Mouse (Mus musculus) ES-Bruce4 (cell line): ENCODE measurements at regions not wholly inside any gene's neighbourhood (a gene's known extent, or its start where the extent isn't known, plus 50 kb on each side); places are given as distances from the start of the nearest gene placed in this dataset.

Experiments
- H3K27ac ChIP-seq: 2 replicates; pipeline ENCODE4 v1.5.1; 2012; ENCODE audit warnings: low read length, inconsistent platforms; ENCODE audit not compliant: insufficient read depth
- H3K27me3 ChIP-seq: 2 replicates; pipeline ENCODE4 v1.6.1; 2012; ENCODE audit warnings: mild to moderate bottlenecking, low read length, inconsistent platforms; ENCODE audit not compliant: control insufficient read depth, poor library complexity, insufficient read depth, severe bottlenecking
- H3K36me3 ChIP-seq: 2 replicates; pipeline ENCODE4 v1.6.1; 2012; ENCODE audit warnings: inconsistent platforms, mild to moderate bottlenecking, low read length, moderate library complexity; ENCODE audit not compliant: control insufficient read depth, poor library complexity, insufficient read depth, severe bottlenecking
- H3K4me1 ChIP-seq: one replicate; pipeline ENCODE4 v1.8.1; 2011; ENCODE audit warnings: low read length; ENCODE audit not compliant: control insufficient read depth, insufficient read depth
- H3K4me3 ChIP-seq: 2 replicates; pipeline ENCODE4 v1.5.1; 2011; ENCODE audit warnings: low read depth, mild to moderate bottlenecking, low read length
- H3K9ac ChIP-seq: 2 replicates; pipeline ENCODE4 v1.6.1; 2012; ENCODE audit warnings: low read depth, mild to moderate bottlenecking, inconsistent platforms; ENCODE audit not compliant: poor library complexity, severe bottlenecking
- H3K9me3 ChIP-seq: replicated peaks from 2 replicates; pipeline ENCODE4 v1.6.1; 2012; ENCODE audit warnings: mild to moderate bottlenecking, low read length, inconsistent platforms; ENCODE audit not compliant: control insufficient read depth, poor library complexity, insufficient read depth, severe bottlenecking
- CTCF ChIP-seq: IDR thresholded peaks from one replicate; pipeline ENCODE4 v1.8.1; 2011; ENCODE audit warnings: low read depth, low read length
- EP300 ChIP-seq: IDR thresholded peaks from 2 replicates; pipeline ENCODE4 v1.6.1; 2011; ENCODE audit warnings: low read depth, low read length; ENCODE audit not compliant: insufficient read depth
- POLR2A ChIP-seq: IDR thresholded peaks from one replicate; pipeline ENCODE4 v1.8.1; 2011; ENCODE audit warnings: low read length; ENCODE audit not compliant: insufficient read depth

- Histone ChIP-seq H3K9me3 (no peaks in the 10 kb centered on the region), H3K9ac (no peak overlapping the region), H3K27me3 (no peaks in the 10 kb centered on the region), H3K36me3 (no peaks in the 10 kb centered on the region), H3K4me1 (no peaks in the 10 kb centered on the region), H3K4me3 (no peak overlapping the region), H3K27ac (no peak overlapping the region)
- no peak for TF ChIP-seq CTCF
- no peak for TF ChIP-seq EP300
- no peak for TF ChIP-seq POLR2A
Measured at GRCm38 (mm10) chr1:73847126-73847525, 277.1 kb downstream of the Tns1 start.

DNA sequence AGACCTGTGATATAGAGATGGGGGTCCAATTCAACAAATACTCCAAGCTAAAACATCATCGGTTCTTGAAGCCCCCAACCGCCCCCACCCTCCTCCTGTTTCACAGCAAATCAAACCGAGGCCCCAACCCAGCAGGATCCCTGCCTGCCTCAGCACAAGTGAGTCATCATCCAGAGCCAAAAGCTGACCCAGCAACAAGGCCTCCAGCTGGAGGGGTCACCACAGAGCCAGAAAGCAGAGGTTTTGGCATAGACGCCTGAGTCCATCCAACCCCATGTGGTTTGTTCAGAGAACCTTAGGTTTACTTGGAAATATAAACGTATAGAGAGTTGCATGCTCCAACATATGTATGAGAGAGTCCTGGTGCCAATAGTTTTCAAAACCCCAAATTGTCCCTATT, 279.1 kb downstream of the Tns1 start:
- no peak overlapping the region for H3K4me3 ChIP-seq
- H3K9ac ChIP-seq: no peak overlapping the region
- no peak for TF ChIP-seq POLR2A
- TF ChIP-seq EP300: no peak
- TF ChIP-seq CTCF: no peak
- no peaks in the 10 kb centered on the region for H3K9me3 ChIP-seq
- H3K27ac ChIP-seq: no peak overlapping the region
- H3K4me1 ChIP-seq: no peaks in the 10 kb centered on the region
- no peaks in the 10 kb centered on the region for H3K36me3 ChIP-seq
- H3K27me3 ChIP-seq: no peaks in the 10 kb centered on the region

- Histone ChIP-seq H3K9ac (no peak overlapping the region), H3K4me3 (no peak overlapping the region), H3K27me3 (no peaks in the 10 kb centered on the region), H3K4me1 (no peaks in the 10 kb centered on the region), H3K9me3 (no peaks in the 10 kb centered on the region), H3K27ac (no peak overlapping the region), H3K36me3 (no peaks in the 10 kb centered on the region)
- TF ChIP-seq CTCF (no peak), POLR2A (no peak), EP300 (no peak)
Measured at GRCm38 (mm10) chr1:73844574-73844973, 279.7 kb downstream of the Tns1 start.

DNA sequence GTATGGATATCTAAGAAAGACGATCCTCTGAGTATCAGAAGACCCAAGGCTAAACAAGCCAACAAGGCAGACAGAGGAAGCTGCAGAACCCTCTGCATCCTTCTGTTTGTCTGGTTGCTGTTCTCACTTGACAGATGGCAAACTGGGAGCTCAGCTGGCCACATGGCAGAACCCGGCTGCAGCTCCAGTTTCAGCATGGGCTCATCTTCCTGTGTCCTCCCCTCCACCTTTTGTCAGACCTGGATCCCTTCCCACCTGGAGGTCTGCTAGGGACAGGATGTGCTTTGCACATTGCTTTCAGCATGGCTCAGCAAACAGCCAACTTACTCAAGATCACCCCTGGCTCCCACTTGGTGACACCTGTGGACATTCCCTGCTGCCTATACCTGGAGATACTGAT, 284.9 kb downstream of the Tns1 start:
- TF ChIP-seq POLR2A (no peak), EP300 (no peak), CTCF (no peak)

DNA sequence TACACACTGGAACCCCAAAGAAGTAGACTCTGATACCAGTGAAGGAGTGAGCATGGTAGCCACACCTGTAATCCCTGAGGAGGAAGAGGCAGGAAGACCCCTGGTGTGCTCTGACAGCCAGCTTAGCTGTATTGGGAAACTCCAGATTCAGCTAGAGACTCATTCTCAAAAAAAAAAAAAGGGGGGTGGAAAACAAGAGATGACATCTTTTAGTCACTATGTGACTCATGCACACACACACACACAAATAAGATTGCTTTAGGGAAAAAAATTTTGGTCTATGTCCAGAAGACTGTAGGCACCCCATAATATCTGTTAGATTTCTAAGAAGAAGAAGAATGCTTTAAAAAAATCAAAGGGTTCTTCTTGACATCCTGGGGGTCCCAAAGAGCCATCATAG, 287.6 kb downstream of the Tns1 start:
- Histone ChIP-seq H3K9me3 (no peaks in the 10 kb centered on the region), H3K36me3 (no peaks in the 10 kb centered on the region), H3K4me3 (no peak overlapping the region), H3K27ac (no peak overlapping the region), H3K27me3 (no peaks in the 10 kb centered on the region), H3K4me1 (no peaks in the 10 kb centered on the region), H3K9ac (no peak overlapping the region)
- no peak for TF ChIP-seq EP300
- no peak for TF ChIP-seq POLR2A
- no peak for TF ChIP-seq CTCF

More for the DNA sequence above, 284.9 kb downstream of the Tns1 start:
- no peaks in the 10 kb centered on the region for H3K36me3 ChIP-seq
- no peak overlapping the region for H3K4me3 ChIP-seq
- H3K27me3 ChIP-seq: no peaks in the 10 kb centered on the region
- H3K27ac ChIP-seq: no peak overlapping the region
- no peaks in the 10 kb centered on the region for H3K4me1 ChIP-seq
- H3K9ac ChIP-seq: no peak overlapping the region
- no peaks in the 10 kb centered on the region for H3K9me3 ChIP-seq

GRCm38 (mm10) chr1:73834566-73834965, 289.7 kb downstream of the Tns1 start:
- Histone ChIP-seq H3K9me3 (no peaks in the 10 kb centered on the region), H3K27me3 (no peaks in the 10 kb centered on the region), H3K9ac (no peak overlapping the region), H3K27ac (no peak overlapping the region), H3K36me3 (no peaks in the 10 kb centered on the region), H3K4me1 (no peaks in the 10 kb centered on the region), H3K4me3 (no peak overlapping the region)
- no peak for TF ChIP-seq CTCF
- no peak for TF ChIP-seq POLR2A
